Mouse (Mus musculus) regulatory T cell (primary cell): ENCODE measurements around the gene Mapk14.
"Not testable (repeated sequence)": the region's sequence is repeated elsewhere in the genome, so short reads cannot be mapped to it uniquely, and the experiment has no call there.

ENCODE experiments used
- in situ Hi-C: fragments of 300-600 bp; cut with MboI, MseI; formaldehyde crosslinking; loops from one replicate; pipeline ENCODE4 v1.15.1; 2025; ENCODE audit warnings: high pct_unique_total_duplicates

Mapk14 gene

DNA sequence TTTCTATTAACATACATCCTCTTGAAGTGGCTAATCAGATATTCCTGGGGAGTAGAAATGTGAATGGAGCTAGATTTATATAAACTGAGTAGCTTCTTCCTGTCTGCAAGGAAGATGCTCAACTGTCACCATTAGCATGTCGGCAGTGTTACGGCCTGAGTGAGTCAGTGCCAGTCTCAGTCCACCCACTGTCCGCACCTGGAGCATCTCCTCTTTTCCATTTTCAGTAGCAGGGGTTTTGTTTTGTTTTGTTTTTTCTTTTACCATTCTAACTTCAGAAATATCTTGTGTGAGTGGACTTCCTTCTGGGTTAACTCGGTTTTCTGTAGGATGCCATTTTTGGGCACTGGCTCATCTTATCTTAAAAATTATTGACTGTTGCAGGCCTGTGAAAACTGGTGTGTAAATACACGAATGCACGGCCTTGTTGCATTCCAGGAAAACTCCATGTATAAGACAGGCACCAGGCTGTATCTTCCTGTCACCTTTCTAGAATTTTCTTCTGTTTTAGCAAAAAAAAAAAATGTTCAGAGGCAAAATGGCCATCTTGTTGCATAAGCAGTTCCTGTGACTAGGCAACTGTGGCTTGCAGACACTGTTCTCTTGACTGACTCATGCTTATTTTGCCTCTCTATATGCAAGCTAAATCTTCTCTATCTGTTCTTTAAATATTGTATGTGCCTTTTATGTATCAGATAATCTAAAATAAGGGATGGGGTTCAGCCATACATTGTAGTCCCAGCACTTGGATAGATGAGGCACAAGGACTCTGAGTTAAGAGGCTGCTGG, 44.4 kb downstream of the Mapk14 start:
- in situ Hi-C loops = no loop called here

GRCm38 (mm10) chr17:28736486-28736885, 45.4 kb downstream of the Mapk14 start:
- in situ Hi-C loops = no loop called here

GRCm38 (mm10) chr17:28737973-28738372, 46.8 kb downstream of the Mapk14 start:
- in situ Hi-C loops = no loop called here

DNA sequence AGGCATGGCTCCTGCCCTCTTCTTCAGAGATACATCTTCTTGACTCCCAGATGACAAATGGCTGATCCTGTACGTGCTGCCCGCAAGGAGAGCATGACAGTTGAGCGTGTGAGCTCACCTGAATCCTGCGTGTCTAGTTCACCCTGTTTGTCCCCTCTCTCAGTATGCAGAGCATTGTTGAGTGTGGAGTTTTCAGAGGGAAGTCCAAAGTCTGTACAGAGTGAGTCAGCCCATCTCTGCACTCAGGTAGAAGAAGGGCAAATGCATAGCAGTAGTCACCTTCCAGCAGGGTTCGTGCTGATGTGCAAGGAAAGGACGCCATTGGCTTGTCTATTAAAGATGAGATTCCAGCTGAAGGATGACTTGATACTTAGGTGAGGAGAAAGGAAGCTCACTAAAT, 48.1 kb downstream of the Mapk14 start:
- in situ Hi-C loops = no loop called here

DNA sequence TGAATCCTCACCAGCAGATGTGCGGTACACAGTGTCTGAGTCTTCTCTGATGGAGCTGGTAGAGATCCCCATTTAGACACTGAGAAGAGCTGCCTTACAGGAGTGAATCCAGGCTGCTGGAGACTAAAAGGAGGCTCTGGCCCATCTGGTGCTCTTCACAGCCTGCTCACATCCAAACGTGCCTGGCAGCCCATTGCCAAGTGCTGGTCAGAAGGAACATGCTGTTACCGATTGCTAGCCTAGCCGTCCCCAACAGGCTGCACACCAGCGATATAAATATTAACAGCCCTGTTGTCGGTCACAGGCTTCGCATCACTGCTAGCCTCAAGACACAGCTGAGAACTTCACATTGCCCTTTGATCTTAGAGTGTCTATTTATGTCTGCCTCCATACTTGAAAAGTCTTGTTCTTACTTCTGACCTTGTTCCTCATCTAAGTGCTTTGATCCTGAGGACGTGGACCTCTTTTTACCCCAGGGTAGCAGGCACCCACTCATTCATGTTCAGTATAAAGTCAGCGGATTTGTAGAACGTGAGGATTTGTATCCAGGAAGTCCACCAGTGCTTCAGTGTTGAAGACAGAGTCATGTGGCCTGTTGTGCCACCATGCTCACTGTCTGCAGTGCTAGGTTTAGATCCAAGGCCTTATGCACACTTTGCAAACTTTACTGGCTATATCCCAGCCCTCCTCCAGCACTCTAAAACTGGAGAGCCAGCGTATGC, 52.2 kb downstream of the Mapk14 start:
- in situ Hi-C loops = no loop called here

DNA sequence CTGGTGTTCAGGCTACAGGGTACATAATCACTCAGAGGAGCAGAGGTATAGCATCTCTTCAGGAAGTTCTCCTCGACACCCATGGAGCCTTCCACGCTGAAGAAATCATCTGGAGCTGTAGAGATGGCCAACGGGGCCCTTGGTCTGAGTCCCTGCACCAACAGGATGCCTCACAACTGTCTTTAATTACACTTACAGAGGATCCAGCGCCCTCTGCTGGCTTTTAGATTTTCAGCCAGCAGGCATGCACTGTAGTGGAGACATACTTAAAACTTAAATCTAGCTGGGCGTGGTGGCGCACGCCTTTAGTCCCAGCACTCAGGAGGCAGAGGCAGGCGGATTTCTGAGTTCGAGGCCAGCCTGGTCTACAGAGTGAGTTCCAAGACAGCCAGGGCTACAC, 52.8 kb downstream of the Mapk14 start:
- in situ Hi-C loops = no loop called here

DNA sequence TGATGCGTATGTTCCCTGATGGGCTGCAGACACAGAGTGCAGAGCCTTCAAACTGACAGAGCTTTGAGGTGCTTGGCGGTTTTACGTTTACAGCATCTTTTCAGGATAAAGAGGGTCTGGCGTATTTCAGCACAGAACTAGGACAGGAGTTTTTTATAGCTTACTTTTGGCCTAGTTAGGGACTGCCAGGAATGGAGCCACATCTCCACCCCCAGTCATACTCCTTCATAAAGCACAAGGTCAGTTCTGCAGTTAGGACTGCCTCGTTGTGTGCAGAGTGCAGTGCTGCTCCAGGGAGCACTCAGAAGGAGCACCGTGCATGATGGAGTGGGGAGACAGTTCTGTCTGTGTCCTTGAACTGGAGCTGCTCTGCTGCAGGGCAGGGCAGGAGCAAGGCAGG, 54.6 kb downstream of the Mapk14 start:
- in situ Hi-C loops = no loop called here

- in situ Hi-C loops = no loop called here
Measured at GRCm38 (mm10) chr17:28748001-28748400, 56.9 kb downstream of the Mapk14 start.

DNA sequence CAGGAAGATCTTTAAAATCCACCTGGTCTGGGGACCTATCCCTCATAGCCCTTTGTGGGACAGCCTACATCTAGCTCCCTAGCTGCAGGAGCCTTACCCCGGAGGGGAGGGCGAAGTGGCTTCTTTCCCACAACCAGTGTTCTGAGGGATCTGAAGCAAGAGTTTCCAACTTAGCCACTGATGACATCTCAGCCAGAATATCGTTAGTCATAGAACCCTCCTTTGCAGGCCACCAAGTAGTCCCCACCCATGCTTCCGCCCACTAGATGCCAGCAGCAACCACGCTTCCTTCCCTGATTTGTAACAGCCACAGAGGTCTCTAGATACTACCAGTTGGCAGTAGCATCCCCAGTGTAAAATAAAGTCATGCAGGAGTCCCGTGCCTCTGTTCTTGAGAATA, 59.5 kb downstream of the Mapk14 start:
- in situ Hi-C loops = loop anchor here (5.0 kb wide), 1 partner anchor 42 kb away; no protein-coding TSS in a partner anchor

DNA sequence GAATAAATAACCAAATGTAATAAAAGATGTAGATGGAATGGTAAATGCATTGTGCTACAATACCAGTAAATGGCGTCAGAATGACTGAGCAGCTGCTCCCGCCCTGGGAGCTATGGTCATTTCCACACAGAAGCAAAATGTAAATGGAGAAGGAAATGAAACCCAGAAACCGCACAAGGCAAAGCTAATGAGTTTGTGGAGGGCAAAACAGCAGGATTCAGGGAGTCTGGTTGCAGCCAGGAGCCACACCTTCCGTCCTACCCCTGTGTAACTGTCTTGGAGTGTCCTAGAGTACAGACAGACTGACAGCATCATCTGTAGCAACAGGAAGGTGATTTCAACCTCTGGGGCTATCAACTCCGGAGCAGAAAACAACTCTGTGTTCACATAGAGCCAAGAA, 65.3 kb downstream of the Mapk14 start:
- in situ Hi-C loops = no loop called here

- in situ Hi-C loops = no loop called here
Measured at GRCm38 (mm10) chr17:28757470-28757869, 66.3 kb downstream of the Mapk14 start.

GRCm38 (mm10) chr17:28760736-28761312, 69.7 kb downstream of the Mapk14 start:
- in situ Hi-C loops = no loop called here

- in situ Hi-C loops = no loop called here
Measured at GRCm38 (mm10) chr17:28761871-28762270, 70.7 kb downstream of the Mapk14 start.

GRCm38 (mm10) chr17:28766203-28766602, 75.1 kb downstream of the Mapk14 start:
- in situ Hi-C loops = no loop called here

GRCm38 (mm10) chr17:28766781-28767515, 75.8 kb downstream of the Mapk14 start:
- in situ Hi-C loops = no loop called here

GRCm38 (mm10) chr17:28769121-28769874, 78.2 kb downstream of the Mapk14 start, which contains the start of gene Mapk13:
Gene Mapk13, plus strand, starts transcription at chr17:28769297.
- in situ Hi-C loops = no loop called here

GRCm38 (mm10) chr17:28769875-28770421, 78.8 kb downstream of the Mapk14 start:
- in situ Hi-C loops = no loop called here

- in situ Hi-C loops = no loop called here
Measured at GRCm38 (mm10) chr17:28771289-28771688, 80.2 kb downstream of the Mapk14 start.

DNA sequence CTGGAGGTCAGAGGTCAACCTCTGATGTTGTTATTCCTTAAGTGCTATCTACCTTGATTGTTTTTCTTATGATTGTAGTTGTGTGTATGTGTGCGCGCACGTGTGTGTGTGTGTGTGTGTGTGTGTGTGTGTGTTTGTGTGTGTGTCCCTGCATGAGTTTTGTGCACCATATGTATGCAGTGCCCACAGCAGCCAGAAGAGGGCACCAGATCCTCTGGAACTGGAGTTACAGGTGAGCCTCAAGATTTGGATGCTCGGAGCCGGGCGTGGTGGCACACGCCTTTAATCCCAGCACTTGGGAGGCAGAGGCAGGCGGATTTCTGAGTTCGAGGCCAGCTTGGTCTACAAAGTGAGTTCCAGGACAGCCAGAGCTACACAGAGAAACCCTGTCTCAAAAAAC, 83.2 kb downstream of the Mapk14 start:
- in situ Hi-C loops = not testable (repeated sequence)

- in situ Hi-C loops = no loop called here
Measured at GRCm38 (mm10) chr17:28775161-28775560, 84.0 kb downstream of the Mapk14 start.

GRCm38 (mm10) chr17:28776817-28777216, 85.7 kb downstream of the Mapk14 start:
- in situ Hi-C loops = no loop called here
